Mouse (Mus musculus) E14TG2a.4 (cell line): ENCODE measurements at regions not wholly inside any gene's neighbourhood (a gene's known extent, or its start where the extent isn't known, plus 50 kb on each side); places are given as distances from the start of the nearest gene placed in this dataset.

Source experiments
- CTCF ChIP-seq: conservative IDR thresholded peaks from 2 replicates; pipeline ENCODE4 v1.5.1; 2014; ENCODE audit warnings: low read length
- POU5F1 ChIP-seq: IDR thresholded peaks from 2 replicates; pipeline ENCODE4 v1.6.1; 2014; ENCODE audit warnings: low read length, borderline replicate concordance

DNA sequence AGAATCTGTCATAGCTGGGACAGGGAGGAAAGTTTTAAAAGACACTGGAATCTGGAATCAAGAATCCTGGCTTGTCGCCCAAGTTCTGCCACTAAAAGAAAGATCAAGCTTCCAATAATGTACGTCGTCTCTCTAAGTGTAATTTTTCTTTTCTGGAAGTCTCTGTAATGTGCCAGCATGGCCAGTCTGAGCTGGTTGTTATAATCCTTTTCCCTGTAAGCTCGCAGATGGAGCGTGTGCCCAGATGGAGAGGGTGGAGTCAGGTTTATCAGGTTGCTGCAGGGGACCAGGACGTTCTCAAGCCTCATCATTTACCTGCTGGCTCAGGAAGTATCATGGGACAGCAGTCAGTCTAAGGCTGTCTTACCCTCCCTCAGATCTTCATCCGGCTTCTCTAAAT is 408.6 kb downstream of the Prss52 start:
- no peak for TF ChIP-seq CTCF
- no peak for TF ChIP-seq POU5F1
